Mouse (Mus musculus) gonadal fat pad, adult 2 months (tissue): ENCODE results near the gene Prep. TPM values are rescaled to one million over a fixed set of nuclear protein-coding genes. Genes with fewer than 3 reads are reported as not detected.
"Not testable (repeated sequence)": the region's sequence is repeated elsewhere in the genome, so short reads cannot be mapped to it uniquely, and the experiment has no call there.

ENCODE experiments used
- DNase-seq: peaks from one replicate; pipeline ENCODE4 v3.0.0-alpha.2; 2012; ENCODE audit warnings: low read depth
- polyA plus RNA-seq: library from polyadenylated mRNA; depleted of rRNA; stranded (reverse); fragments of >200 nt; gene quantifications from 2 replicates; pipeline ENCODE4 v1.2.3, GENCODE M21; 2012

Prep gene
- polyA plus RNA-seq, 1 experiment, result 8.1 TPM

DNA sequence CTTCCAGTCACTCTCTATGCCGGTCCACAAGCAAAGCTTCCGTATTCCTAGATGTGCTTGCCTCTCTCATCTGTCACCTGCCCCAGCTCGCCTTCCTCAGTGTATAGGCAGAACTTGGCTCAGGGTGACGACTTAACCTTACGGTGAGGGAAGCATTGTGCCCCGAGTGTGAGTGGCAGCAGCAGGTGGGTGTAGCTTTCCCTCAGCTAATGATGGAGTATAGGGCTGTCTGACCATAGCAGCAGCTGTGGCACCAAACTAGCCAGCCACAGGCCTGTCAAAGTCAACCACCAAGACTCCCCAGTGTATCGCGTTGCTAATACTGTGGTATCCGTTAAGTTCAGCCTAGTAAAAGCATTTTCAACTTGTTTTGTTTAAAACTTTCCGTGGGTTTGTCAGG, 9.6 kb downstream of the Prep start:
- DNase-seq, result no peak

DNA sequence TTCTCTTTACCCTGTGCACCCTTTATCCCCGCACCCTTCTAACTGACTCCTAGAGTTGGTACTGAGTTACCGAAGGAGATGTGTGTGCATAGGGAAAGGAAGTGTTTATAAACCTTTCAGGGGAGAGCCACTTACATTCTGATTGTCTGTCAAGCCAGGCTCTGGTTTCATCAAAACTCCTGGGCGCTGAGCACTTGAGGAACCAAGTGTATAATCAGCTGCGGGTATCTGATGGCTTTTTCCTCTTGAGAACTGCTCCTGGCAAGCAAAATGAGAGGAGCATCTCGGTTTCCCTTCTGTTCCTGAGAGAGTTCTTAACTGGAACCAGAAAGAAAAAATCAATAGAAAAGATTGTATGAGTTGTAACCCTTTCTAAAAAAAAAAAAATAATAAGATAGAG, 10.3 kb downstream of the Prep start:
- no peak for DNase-seq

DNA sequence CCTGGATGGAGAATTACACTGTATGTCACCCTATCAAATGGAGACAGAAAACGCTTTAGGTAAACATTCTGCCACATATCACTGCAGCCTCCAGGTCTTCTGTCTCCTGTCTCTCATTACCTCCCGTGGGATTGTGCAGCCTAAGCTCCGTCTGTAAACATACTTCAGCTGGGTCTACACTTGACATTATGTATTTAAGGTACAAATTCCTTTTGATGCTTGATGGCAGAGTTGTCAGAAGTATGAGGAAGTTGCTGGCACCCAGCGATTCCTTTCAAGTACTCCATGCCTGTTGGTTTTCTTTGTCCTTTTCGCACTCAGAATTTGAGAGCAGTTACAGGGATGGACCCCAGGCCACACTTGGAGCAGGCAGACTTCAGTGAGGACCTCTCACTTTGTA, 12.8 kb downstream of the Prep start:
- DNase-seq, result no peak

DNA sequence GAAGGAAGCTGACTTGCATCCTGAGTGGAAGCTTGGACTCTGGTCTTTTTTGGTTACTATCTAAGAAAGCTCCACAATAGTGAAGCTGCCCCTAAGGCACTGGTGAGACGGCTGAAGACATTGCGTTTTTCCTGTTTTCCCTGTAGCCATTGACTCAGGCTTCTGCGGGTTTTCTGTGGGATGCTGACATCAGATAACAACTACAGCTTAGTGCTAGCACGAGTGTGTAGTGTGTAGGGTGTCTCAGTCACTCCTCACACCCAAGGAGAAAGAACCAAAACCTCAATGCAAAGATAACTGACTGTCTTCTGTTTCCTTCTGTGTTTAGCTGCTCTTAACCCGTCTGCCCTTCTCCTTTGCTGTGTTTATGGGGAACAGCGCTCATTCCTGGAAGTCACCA, 13.5 kb downstream of the Prep start:
- no peak for DNase-seq

DNA sequence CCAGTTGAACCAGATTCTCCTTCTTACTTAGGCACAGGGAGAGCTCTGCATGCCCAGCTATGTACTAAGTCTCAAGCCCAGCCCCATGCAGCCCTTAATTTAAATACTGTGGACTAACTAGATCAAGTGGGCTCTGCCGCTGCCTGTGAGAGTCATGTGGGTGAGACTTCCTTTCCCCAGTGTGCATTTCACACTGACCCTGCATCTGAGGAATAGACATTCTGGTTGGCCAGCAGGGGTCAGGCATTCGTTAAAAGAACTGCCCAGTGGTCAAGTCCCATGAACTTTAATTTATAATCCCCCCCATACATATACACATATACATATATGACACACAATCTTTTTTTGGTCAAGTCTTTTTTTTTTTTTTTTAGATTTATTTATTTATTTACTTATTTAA, 15.7 kb downstream of the Prep start:
- DNase-seq, result no peak

DNA sequence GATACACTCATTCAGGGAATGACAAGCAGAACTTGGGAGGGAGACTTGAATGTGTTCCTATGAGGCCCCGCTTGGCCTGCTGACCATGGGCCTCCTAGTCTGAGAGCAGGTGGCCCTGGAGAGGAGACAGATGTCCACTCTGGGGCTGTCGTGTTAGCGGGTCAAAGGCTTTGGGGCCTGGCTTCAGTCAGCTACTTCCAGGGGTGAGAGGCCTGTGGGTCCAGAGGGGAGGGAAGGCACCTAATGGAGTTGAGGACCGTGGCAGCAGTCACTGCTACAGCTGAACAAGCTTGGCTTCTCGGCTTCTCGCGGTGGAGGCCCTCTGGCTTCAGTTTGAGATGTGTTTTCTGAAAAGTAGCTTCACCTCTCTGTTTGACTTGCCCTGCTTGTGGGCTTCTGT, 17.0 kb downstream of the Prep start:
- DNase-seq, result not testable (repeated sequence)

DNA sequence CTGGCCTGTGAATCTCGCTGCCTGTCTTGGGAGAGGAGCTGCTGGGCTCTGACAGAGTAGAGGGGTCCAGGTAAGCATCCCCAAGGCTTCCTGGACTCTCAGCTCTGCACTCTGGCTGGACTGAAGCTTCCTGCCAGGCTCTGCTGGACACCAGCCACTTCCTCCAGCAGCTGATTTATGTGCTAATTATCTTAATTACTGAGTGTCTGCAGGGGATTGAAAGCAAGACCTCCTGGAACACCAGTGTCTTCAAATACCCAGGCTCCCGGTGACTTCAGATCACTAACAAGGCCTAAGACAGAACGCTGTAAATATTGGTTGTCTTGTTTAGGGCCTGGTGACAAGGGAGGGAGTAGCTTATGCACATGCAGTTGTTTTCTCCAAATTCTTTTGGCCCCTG, 17.5 kb downstream of the Prep start:
- no peak for DNase-seq

DNA sequence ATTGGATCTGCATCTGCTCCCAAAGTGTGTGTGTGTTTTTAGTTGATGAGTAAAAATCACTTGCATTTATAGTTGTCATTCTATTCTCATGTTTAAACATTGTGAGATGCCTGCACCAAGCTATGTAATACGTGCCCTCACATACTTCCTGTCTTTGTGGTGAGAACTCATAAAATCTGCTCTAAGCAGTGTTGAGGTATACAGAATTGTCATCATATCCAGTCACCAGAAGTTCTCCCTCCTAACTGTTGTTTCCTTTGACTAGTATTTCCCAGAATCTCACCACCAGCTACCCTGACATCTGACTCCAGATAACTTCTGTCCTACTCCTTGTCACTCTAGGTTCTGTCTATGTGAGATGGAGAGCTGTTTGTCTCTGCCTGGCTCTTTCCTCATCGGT, 18.3 kb downstream of the Prep start:
- no peak for DNase-seq

DNA sequence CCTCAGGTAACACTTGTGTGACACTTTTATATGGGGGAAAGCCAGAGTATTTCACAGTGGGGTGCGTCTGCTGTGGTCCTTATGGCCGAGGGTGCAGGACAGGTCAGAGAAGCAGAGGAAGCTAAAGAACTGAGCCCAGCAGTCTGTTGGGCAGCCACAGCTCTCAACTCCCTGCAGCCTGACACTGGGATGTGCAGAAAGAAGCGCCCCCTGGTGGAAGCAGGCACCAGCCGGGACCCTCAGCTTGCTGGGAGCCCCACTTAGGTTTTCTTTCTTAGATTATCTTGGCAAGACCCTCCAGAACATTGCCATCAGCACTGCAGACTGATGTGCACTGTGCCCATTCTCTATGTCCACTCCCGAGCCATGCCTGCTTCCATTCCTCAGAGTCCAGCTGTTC, 19.6 kb downstream of the Prep start:
- DNase-seq, result no peak

DNA sequence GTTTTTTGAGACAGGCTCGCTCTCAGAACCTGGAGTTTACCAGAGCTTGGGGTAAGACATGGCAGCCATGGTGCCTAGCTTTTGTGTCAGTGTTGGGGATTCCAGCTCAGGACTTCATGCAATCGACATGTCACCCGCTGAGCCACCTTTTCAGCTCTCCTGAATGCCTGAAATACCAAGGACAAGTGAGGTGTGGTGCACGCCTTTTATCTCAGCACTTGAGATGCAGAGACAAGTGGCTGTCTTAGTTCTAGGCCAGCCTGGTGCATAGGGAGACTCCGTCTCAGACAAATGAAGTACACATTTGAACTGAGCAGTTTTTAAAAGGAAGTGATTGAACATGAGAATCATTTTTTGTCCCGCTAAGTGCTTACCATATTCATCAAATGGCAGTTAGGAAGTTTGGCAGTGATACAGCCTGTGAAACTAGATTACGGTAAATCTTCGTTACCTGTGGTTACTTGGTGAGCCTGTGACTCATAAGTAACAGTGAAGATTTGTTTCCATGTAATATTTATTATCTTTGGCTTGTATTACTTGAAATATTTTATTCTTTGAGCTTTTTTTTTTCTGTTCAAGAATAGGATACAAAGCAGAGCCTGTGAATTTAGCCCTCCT, 24.6 kb downstream of the Prep start:
- no peak for DNase-seq

DNA sequence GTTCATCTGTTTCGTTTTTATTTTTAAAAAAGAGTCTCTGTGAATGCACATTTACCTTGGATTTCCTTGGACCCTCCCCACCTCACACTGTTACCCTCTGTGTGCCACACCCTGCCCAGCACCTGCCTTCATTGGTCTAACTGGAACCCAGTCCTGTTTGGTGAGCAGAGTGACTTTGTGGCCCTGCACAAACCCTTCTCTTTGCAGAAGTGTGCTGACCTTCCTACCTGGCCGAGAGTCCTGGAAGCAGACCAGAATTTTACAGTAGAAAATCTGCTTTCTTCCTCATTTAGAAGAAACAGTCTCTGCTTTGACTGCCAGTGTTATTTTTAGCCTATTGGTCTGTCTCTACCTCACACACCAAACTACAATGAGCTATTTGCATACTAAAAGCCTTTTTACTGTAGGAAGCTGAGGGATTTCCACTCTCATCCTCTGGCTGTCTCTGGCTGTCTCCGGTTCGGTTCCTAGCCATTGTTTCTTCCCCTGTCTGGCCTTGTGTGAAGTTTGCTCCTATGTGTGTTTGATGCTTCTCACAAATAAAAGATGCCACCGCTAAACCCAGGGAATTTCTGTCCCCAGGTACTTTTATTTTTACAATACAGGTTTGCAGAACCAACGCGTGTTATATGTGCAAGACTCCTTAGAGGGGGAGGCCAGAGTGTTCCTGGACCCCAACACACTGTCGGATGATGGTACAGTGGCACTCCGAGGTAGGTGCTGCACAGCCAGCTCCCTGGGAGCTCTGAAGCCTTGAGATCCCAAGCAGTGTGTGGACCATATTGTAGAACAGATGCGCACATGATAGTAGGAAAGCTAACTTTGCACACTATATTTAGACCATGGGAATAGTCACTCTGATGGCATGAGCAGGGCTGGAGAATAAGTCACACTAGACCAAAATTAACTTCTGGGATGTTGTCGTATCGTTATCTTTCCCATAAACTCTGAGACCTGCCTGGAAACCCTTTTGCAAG, 25.4 kb downstream of the Prep start:
- no peak for DNase-seq

DNA sequence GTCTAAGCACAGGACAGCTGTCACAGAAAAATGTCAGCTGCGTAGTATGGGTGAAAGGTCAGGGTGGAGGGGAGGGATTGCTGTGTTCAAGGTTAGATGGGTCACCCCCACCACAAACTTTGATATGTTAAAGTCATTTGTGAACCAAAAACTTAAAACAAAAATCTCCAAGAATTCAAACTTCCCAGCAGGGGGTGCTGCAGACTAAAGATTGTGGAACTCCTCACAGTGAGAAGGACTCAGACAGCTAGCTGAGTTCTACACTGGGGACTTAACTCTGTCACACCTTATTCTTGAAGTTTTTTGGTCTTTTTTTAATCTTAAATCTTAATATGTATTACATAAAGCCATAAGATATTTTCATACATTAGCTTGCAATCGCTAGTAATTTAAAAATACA, 31.7 kb downstream of the Prep start:
- no peak for DNase-seq

DNA sequence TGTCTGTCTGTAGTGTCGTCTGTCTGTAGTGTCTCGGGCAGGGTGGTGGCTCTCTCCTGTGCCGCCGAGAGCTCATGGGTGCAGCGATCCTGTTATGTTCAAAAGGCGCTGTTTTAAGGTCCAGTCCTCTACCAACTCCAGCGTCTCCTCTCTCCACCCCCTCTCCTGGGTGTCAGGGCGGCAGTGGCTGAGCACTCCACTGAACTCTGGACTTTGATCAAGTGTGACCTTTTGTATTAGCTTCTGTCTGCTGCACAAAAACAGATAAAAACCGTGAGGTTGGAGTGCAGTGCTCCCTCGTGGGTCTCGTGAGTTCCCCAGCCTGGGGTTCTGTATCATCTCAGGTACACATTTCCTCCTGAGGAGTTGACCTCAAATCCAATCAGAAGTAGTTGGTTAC, 33.5 kb downstream of the Prep start:
- no peak for DNase-seq

DNA sequence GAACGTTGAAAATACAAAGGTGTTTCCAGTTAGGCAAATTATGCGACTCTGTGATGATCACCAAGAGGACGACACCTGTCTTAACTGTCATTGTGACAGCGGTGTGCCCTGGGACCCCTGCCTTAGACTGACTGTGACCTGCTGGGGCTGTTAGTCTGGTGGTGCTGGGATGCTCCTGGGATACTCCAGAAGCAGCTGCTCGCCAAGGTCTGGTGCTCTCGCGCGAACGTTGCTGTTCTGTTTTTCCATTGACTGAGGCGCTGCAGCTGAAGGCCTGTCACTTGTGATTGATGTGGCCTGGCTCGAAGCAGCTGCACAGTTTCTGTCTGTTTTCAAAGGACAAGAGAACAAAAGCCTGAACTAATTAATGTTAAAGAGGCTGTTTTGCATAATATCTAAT, 36.2 kb downstream of the Prep start:
- DNase-seq, result no peak

DNA sequence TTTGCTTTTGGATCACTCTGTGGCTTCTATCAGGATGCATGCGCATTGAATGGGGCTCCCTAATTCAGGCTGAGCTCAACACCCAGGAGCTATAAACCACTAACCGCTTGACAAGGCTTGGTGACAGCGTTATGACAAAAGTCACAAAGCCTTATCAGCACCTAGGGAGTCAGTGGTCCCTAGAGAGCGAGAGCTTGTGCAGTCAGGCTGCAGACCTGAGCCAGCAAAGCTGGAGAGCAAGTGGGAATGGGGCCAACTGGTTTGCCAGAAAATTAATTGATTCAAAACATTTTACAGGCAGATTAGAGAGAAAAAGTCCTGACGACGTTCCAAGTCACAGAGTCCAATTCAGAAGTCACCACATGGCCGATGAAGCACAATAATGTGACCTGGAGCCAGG, 37.1 kb downstream of the Prep start:
- no peak for DNase-seq

DNA sequence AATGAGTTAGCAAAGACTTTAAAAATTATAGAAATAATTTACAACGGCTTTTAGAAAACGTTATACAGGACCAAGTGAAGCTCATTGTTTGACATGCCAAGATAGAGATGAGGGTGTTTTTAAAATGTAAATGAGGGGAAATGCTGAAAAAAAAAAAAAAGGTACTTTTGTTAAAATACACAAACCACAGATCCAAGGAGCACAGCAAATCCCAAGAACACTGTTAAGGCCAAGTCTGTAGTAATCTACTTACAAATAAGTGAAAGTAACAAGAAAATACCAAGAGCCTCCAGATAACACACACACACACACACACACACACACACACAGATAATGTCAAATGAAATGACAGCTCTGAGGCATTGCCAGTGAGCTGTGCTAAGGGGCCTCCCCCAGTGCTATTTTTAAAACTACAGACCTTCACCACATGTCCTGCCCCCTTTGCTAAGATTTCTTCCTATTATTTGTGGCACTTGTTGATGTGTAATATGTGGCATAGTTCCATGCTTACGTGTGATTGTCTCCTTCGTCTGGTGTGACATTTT, 37.6 kb downstream of the Prep start:
- no peak for DNase-seq

DNA sequence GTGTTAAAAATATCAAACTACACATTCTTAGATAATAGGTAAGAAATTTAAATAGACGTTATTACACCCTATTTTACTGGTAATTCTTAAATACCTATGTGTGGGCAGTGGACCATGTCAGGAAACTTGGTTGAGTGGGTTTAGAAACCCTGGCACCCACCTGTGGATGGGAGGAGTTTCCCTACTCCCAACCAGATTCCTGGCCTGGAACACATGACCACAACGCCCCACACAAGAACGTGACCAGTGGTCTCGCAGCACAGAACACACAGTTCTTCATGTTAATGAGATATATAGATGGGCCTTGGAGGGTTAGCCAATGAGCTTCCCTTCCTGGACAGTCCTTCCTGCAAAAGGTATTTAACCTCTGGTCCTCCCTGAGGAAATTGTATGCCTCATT, 39.5 kb downstream of the Prep start:
- DNase-seq, result no peak

DNA sequence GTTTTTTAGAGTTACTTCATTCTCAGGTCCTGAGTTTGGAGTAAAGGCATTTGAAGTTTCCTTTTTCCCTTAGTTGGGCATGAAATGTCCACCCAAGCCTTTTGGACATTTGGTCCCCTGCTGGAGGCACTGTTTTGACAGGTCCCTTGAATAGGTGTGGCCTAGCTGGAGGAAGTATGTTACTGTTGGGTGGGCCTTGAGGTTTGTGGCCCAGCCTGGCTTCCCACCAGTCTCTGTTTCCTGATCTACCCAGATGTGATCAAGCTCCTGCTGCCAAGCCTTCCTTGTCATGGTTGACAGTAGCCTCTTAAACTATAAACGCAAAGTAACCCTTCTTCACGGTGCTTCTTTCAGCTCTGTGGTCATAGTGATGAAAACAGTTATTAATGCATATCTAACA, 40.3 kb downstream of the Prep start:
- DNase-seq, result no peak

DNA sequence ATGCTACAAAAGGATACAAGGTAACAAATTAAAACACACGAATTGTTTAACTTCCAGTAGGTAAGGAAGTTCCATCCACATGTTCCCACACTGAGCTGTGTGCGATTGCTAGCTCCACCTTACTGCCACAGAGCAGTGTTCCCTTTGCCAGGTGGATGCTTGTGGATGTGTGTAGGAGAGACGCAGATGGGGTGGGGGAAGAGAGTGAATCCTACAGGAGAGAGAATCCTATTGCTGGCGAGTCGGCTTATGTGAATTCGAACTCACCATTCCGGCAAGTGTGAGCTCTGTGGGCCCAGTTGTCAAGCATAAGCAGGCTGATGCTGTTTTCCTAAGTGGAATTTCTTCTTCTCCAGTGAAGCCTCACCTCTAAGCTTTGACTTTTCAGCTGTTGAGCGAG, 42.0 kb downstream of the Prep start:
- no peak for DNase-seq

DNA sequence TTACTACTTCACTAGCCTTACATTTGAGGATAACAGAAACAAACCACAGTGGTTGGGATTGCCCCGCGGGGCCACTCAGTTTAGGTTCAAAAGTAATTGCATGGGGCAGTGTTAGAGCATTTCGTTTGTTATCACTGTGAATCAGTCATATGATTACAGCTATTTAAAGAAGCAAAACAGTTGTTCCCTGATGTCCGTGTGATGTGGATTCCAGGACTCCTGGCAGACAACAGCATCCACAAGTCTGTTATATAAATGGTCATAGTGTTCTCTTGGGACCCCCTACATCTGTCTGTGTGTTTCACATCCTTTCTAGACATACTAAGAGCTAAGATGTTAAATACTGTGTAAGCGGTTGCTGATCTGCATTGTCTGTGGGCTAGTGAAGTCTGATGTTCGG, 43.0 kb downstream of the Prep start:
- no peak for DNase-seq

DNA sequence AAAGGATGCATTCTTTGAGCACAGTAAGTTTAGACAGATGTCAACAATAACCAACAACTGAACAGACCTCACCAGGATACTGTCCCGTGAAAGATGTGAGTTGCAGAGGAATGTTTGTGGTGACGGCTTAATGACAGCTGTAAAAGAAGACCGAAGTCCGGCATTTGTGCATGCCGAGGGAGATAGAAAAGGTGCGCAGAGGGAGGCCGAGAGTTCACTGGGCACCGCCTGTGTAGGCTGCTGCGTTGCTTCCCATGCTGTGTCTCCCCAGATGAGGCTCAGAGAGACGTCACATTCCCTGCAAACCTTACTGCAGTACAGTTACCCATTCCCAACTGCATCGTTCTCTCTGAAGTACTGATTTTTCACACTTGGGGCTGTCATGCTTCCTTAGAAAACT, 45.9 kb downstream of the Prep start:
- no peak for DNase-seq

DNA sequence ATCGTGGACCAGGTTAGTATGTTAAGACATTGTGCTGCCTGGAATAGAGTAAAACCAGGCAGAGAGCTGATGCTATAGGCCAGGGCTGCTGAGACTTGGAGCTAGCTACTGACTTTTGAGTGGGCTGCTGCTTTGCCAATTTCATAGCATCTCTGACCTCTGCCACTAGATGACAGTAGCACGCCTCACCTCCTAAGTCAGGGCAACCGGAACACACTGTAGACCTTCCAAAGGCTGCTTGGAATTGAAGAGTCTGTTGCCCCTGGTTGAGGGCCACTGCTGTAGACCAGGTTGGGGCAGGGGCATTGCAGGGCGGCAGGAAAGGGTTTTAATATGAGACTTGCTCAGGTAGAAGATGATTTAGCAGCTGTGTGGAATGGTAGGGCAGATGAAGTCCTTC, 47.5 kb downstream of the Prep start:
- DNase-seq, result no peak

DNA sequence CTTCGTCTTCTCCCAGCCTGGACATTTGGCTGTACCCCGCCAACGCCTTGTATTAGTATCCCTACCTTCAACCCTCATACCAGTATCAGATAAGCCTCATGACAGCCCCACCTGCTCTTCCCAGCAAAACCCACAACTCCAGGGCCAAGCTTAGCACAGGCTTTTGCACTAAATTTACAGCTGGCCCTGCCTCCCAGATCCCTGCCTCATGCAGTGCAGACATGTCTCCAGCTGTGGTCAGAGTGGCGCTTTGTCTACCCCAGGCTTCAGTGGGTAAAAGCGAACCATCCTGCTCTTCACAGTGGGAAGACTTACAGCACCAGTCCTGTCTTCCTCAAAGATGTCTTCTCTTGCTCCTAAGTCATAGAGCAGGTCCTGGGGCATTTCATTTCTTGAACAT, 49.8 kb downstream of the Prep start:
- DNase-seq, result no peak
